Mouse (Mus musculus): Measurements from ENCODE around the gene Chrna9. TPM values are rescaled to one million over a fixed set of nuclear protein-coding genes. Genes with fewer than 3 reads are reported as not detected.
A peak's percentile ranks its signal among the peaks of the same experiment; 100 is the strongest.

Chrna9 gene
- 0.40 and 0.49 TPM in 2 replicates for polyA plus RNA-seq (2016; fragmentation: Nextera tagmentation; extraction: Ambion mirVana)

DNA sequence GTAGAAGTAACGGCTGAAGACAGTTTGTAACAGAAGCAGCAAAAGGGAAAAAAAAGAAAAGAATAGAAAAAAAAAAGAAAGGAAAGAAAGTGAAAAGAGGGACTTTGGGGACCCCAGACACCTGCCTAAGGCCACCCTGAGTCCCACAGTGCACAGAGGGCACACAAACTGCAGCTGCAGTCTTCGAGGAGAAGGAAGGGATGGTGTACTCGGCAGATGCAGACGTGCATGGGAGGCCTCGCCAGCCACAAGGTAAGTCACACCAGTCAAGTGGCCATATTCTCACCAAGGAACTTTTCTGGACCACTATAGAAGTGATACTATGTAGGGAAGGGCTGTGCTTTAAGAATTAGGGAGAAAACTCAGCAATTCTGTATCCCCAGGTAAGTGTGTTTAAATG lies at the start of gene Chrna9:
Gene Chrna9 (plus strand): TSS at position 139 of the 400 bp plus-strand sequence.
- WGBS = 92% methylated on average over 5 of the region's 5 CpGs
- Histone ChIP-seq H3K9ac (replicated peaks) (no peak within 1 kb of the TSS), H3K4me3 (replicated peaks) (no peak within 1 kb of the TSS), H3K4me1 (replicated peaks) (no peaks in the 10 kb centered on the region), H3K9me3 (no peaks in the 10 kb centered on the region), H3K4me2 (no peak within 1 kb of the TSS), H3K36me3 (no peaks in the 10 kb centered on the region), H3K27me3 (no peaks in the 10 kb centered on the region), H3K27ac (no peak within 1 kb of the TSS)
- ATAC-seq (ENCODE audit: insufficient number of reproducible peaks, insufficient read depth, low FRiP score, low TSS enrichment, low read depth) = no peak

DNA sequence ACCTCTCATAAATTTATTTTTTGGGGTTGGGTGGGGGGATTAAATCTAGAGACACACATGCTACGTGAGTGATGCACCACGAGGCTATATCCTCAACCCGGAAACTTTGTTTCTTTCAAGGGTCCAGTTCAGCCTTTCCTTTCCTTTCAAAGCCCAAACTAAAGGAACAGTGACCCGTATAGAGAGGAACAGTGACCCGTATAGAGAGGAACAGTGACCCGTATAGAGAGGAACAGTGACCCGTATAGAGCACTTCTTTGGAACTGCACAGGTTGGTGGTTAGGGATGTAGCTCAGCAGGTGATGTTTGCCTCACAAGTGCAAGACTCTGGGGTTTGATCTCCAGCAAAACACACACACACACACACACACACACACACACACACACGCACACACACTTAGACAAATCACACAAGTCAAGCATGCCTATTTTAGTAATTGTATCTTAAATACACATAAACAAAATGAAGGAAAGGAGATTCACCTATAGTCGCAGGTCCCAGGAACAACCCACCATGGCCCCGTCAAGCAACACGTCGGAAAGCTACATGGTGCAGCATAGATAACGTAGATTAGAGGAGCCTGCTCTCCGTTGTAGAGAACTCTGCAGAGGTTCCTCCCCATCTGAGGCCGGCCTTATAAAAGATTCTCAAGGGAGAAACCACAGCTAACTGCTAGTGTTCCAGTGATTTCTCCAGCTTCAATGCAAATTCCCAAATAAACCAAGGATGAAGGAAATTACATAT lies 48.9 kb upstream of the Chrna9 start:
- WGBS = 92% methylated on average over 15 of the region's 15 CpGs
- Histone ChIP-seq H3K9me3 (no peaks in the 10 kb centered on the region), H3K27ac (no peak overlapping the region), H3K4me2 (no peak overlapping the region), H3K4me3 (replicated peaks) (no peak overlapping the region), H3K36me3 (no peaks in the 10 kb centered on the region), H3K9ac (replicated peaks) (no peak overlapping the region), H3K4me1 (replicated peaks) (no peaks in the 10 kb centered on the region), H3K27me3 (no peaks in the 10 kb centered on the region)
- ATAC-seq (ENCODE audit: insufficient number of reproducible peaks, insufficient read depth, low FRiP score, low TSS enrichment, low read depth) = no peak

DNA sequence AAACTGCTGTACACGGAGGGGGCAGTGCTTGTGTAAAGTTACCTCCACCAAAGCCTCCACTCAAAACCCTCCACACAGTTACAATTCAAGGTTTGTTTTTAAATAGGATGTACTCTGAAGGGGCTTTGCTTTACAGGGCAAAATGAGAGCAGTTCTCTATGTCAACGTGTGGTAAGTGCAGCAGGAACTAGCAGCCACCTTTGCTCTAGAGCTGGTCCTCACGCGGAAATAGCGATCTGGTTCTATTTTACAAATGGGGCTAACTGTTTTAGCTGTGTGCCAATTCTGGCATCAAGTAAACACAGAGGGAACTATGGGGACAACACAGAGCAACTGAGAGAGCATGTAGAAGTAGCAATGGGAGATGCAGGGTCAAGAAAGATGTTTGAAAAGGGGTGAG lies 46.6 kb upstream of the Chrna9 start:
- Histone ChIP-seq H3K9me3 (no peaks in the 10 kb centered on the region), H3K27ac (no peak overlapping the region), H3K27me3 (no peaks in the 10 kb centered on the region), H3K4me3 (replicated peaks) (no peak overlapping the region), H3K36me3 (no peaks in the 10 kb centered on the region), H3K4me1 (replicated peaks) (no peaks in the 10 kb centered on the region), H3K9ac (replicated peaks) (no peak overlapping the region), H3K4me2 (no peak overlapping the region)
- no peak for ATAC-seq (ENCODE audit: insufficient number of reproducible peaks, insufficient read depth, low FRiP score, low TSS enrichment, low read depth)
- 90% methylated on average over 5 of the region's 5 CpGs for WGBS

DNA sequence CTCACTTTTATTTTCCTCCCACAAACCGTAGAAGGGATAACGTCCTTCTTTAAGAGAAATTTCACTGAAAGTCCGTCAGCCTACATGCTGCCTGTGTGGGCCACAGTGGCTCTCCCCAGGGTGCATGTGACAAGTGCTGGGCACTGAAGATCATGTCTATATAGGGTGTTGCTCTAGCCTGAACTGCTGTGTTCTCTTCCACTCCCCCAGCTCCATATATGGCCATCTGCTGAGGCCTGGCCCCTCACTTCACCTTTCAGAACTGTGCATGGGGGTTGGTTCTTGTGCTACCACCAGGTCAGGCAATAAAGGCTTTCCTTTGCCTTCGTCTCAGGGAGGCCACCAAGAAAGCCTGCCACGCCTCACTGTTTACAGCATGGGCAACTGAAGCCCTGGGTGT lies 45.7 kb upstream of the Chrna9 start:
- H3K4me2 ChIP-seq = no peak overlapping the region
- no peak overlapping the region for H3K9ac ChIP-seq (replicated peaks)
- WGBS = 60% methylated on average over 5 of the region's 5 CpGs
- no peaks in the 10 kb centered on the region for H3K27me3 ChIP-seq
- no peak overlapping the region for H3K4me3 ChIP-seq (replicated peaks)
- no peaks in the 10 kb centered on the region for H3K4me1 ChIP-seq (replicated peaks)
- no peak for ATAC-seq (ENCODE audit: insufficient number of reproducible peaks, insufficient read depth, low FRiP score, low TSS enrichment, low read depth)
- H3K27ac ChIP-seq = no peak overlapping the region
- no peaks in the 10 kb centered on the region for H3K9me3 ChIP-seq
- no peaks in the 10 kb centered on the region for H3K36me3 ChIP-seq

DNA sequence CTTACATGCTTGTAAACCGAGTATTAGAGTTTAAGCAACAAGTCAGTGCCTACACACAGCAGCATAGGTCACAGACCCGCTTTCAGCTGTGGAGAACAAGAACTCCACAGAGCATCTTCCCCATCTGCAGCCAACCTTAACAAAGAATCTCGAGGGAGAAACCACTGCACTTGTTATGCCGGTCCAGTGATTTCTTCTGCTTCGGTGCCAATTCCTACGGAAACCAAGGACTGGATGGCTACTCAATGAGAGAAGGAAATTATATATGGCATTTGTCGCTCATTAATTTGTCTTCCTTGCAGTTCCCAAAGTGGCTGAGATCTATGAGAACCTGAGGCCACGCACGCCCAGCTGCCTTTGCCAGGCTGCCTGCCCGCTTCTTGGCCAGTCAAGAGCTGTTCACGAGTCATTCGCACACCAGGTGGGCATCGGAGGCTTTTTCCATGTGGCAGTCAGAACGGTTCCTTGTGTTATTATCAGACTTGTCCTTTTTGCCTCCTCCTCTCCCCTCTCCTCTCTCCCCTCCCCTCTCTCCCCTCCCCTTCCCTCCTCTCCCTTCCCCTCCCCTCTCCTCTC lies 43.4 kb upstream of the Chrna9 start:
- no peaks in the 10 kb centered on the region for H3K36me3 ChIP-seq
- H3K9me3 ChIP-seq = no peaks in the 10 kb centered on the region
- H3K4me3 ChIP-seq (replicated peaks) = no peak overlapping the region
- no peak overlapping the region for H3K27ac ChIP-seq
- H3K4me2 ChIP-seq = no peak overlapping the region
- no peak for ATAC-seq (ENCODE audit: insufficient number of reproducible peaks, insufficient read depth, low FRiP score, low TSS enrichment, low read depth)
- no peaks in the 10 kb centered on the region for H3K4me1 ChIP-seq (replicated peaks)
- 84% methylated on average over 14 of the region's 14 CpGs for WGBS
- no peak overlapping the region for H3K9ac ChIP-seq (replicated peaks)
- H3K27me3 ChIP-seq = no peaks in the 10 kb centered on the region

DNA sequence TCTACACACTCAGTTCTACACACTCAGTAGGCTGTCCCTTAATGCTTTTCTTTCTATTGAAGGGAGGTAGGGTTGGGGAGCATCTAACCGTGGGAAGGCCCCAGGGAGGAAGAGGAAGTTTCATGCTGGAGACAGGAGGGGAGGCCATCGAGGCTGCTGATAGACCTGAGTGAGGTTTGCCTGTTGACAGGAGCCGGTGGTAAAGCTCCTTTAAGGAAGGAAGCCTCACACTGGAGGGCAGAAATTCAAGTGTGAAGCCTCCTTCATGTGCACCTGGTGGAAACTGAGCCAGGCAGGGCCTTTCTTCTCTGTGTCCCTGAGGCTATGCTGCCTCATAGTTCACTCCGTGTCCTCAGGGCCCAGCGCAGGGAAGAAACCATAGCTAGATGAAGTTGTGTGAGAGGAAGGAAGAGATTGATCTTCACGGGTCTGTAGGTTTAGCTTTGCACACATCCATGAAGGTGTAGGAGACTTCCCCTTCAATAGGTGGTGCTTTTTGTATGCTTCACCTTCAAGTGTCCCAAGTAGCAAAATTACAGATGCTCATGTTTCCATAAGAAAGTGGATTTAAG lies 39.5 kb upstream of the Chrna9 start:
- no peak overlapping the region for H3K4me2 ChIP-seq
- no peak for ATAC-seq (ENCODE audit: insufficient number of reproducible peaks, insufficient read depth, low FRiP score, low TSS enrichment, low read depth)
- no peak overlapping the region for H3K9ac ChIP-seq (replicated peaks)
- H3K27me3 ChIP-seq = no peaks in the 10 kb centered on the region
- no peaks in the 10 kb centered on the region for H3K4me1 ChIP-seq (replicated peaks)
- H3K27ac ChIP-seq = no peak overlapping the region
- H3K4me3 ChIP-seq (replicated peaks) = no peak overlapping the region
- WGBS = 89% methylated on average over 6 of the region's 6 CpGs
- no peaks in the 10 kb centered on the region for H3K36me3 ChIP-seq
- H3K9me3 ChIP-seq = no peaks in the 10 kb centered on the region

DNA sequence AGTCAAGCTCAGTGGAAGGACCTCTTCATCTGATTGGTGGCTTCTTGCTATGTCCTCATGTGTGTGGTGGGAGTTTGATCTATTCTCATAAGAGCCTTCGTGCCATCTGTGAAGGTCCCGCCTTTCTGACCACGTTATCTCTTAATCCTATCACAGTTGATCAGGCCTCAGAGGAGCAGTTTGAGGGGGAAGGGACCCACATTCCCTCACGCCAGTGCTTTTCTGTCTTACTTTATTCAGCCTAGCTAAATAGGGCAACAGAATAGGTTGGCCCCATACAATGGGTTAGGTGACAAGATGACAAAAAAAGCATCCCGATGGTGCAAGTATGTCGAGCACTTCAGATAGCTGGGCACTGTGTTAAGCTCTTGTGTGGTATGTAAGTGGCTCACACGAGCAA lies 39.0 kb upstream of the Chrna9 start:
- WGBS = 85% methylated on average over 7 of the region's 7 CpGs
- ATAC-seq (ENCODE audit: insufficient number of reproducible peaks, insufficient read depth, low FRiP score, low TSS enrichment, low read depth) = no peak
- H3K36me3 ChIP-seq = no peaks in the 10 kb centered on the region

DNA sequence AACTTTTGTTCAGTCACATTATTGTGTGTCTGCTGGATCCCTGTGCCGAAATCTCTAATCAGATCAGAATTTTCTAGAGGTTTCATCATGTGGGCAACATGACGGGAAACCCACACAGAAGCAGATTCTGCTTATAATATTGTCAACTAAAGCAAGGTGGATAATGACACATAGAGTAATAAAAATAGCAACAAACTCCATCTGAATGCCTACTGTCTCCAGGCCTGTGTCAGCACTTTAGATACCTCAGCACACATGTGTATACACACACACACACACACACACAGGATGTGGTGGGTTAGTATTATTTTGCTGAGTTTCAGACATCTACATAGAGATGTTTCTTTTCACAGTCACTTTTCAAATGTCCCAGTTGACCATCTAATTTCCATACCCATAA lies 37.0 kb upstream of the Chrna9 start:
- H3K27ac ChIP-seq = no peak overlapping the region
- H3K9ac ChIP-seq (replicated peaks) = no peak overlapping the region
- H3K4me3 ChIP-seq (replicated peaks) = no peak overlapping the region
- H3K9me3 ChIP-seq = peaks cover 4% of the 10 kb centered on the region; the same call in 1 of the 2 replicates
- H3K4me2 ChIP-seq = no peak overlapping the region
- H3K27me3 ChIP-seq = no peaks in the 10 kb centered on the region
- 97% methylated on average over 2 of the region's 2 CpGs for WGBS
- no peaks in the 10 kb centered on the region for H3K4me1 ChIP-seq (replicated peaks)
- ATAC-seq (ENCODE audit: insufficient number of reproducible peaks, insufficient read depth, low FRiP score, low TSS enrichment, low read depth) = no peak
- H3K36me3 ChIP-seq = no peaks in the 10 kb centered on the region

More for the DNA sequence above, 39.0 kb upstream of the Chrna9 start:
- no peaks in the 10 kb centered on the region for H3K9me3 ChIP-seq
- H3K9ac ChIP-seq (replicated peaks) = no peak overlapping the region
- H3K4me3 ChIP-seq (replicated peaks) = no peak overlapping the region
- no peak overlapping the region; the same call in 1 of the 2 replicates for H3K27ac ChIP-seq
- H3K27me3 ChIP-seq = no peaks in the 10 kb centered on the region
- no peaks in the 10 kb centered on the region for H3K4me1 ChIP-seq (replicated peaks)
- no peak overlapping the region for H3K4me2 ChIP-seq

DNA sequence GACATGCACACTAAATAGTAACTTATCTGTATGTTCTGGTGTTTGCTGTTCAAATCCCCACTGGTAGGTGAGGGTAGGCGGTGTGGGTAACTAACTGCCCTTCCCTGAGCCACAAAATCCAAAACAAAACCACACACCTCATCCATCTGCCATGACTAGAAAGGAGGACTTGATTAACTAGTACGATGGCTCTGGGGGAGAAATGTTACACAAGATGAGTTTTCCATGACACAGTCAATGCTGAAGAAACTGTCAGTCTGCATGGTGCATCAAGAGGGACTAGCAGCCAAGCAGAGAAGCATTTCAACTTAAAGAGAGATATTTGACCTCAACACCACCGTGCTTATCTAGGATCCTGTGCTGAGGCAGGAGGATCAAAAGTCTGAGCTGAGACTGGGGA lies 36.0 kb upstream of the Chrna9 start:
- Histone ChIP-seq H3K4me1 (replicated peaks) (no peaks in the 10 kb centered on the region), H3K4me2 (no peak overlapping the region), H3K9ac (replicated peaks) (no peak overlapping the region), H3K27ac (no peak overlapping the region), H3K4me3 (replicated peaks) (no peak overlapping the region), H3K9me3 (peaks cover 13% of the 10 kb centered on the region), H3K36me3 (no peaks in the 10 kb centered on the region), H3K27me3 (no peaks in the 10 kb centered on the region)
- WGBS = 79% methylated on average over 3 of the region's 3 CpGs
- no peak for ATAC-seq (ENCODE audit: insufficient number of reproducible peaks, insufficient read depth, low FRiP score, low TSS enrichment, low read depth)

DNA sequence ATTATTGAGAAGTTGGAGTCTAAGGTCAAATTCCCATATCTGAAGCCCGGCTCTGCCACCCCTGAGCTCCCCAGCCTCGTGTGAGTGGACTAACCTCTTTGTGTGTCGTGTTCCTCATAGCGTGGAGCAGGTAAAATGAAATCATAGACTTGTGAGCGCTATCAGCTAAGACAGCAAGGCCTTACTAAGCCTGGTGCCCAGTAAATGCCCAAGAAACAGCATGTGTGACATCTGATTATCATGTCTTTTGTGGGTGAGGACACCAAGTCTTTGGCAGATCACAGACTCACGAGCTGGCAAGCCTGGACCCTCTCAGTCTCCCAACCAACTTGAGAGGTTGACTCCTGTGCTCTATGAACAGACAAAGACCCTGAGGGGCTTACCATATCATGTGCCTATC lies 34.6 kb upstream of the Chrna9 start:
- no peak overlapping the region for H3K9ac ChIP-seq (replicated peaks)
- no peaks in the 10 kb centered on the region for H3K36me3 ChIP-seq
- no peaks in the 10 kb centered on the region for H3K4me1 ChIP-seq (replicated peaks)
- H3K4me3 ChIP-seq (replicated peaks) = no peak overlapping the region
- ATAC-seq (ENCODE audit: insufficient number of reproducible peaks, insufficient read depth, low FRiP score, low TSS enrichment, low read depth) = no peak
- peaks cover 28% of the 10 kb centered on the region for H3K9me3 ChIP-seq
- H3K4me2 ChIP-seq = no peak overlapping the region
- no peak overlapping the region for H3K27ac ChIP-seq
- 94% methylated on average over 6 of the region's 6 CpGs for WGBS
- H3K27me3 ChIP-seq = no peaks in the 10 kb centered on the region

DNA sequence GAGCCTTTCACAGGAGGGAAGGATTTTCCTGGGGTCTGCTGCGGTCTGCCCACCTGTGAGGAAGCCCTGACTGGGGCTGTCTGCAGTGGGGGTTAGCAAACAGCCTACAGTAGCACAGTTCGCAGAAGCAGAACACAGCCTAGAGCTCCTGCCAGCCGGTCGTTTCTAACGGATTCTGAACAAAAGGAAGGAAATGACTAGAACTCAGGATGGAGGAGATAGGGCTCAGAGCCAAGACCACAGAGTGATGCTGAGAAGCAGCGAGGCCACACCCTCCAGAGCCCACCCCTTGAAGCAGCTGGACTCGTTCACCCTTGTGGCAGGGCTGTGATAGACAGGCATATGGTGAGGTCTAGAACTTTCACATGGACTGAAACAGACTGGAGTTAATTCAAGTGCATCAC lies 33.9 kb upstream of the Chrna9 start:
- Histone ChIP-seq H3K9me3 (peaks cover 31% of the 10 kb centered on the region), H3K4me2 (no peak overlapping the region), H3K4me3 (replicated peaks) (no peak overlapping the region), H3K9ac (replicated peaks) (no peak overlapping the region), H3K36me3 (no peaks in the 10 kb centered on the region), H3K4me1 (replicated peaks) (no peaks in the 10 kb centered on the region), H3K27me3 (no peaks in the 10 kb centered on the region), H3K27ac (no peak overlapping the region)
- ATAC-seq (ENCODE audit: insufficient number of reproducible peaks, insufficient read depth, low FRiP score, low TSS enrichment, low read depth) = 0 out of 2 replicates have a peak, but pooled peaks have one; percentile 31
- 62% methylated on average over 7 of the region's 7 CpGs for WGBS
